Mouse (Mus musculus) gastrocnemius, adult 2 months (tissue): Measurements from ENCODE around the gene Arhgef7. TPM values are rescaled to one million over a fixed set of nuclear protein-coding genes. Genes with fewer than 3 reads are reported as not detected.

Source experiments
- DNase-seq: peaks from one replicate; pipeline ENCODE4 v3.0.0; 2022
- H3K27ac ChIP-seq: fragments of 200-600 bp; 2 replicates; pipeline ENCODE4 v1.8.1; 2022; ENCODE audit warnings: mild to moderate bottlenecking
- H3K4me3 ChIP-seq: fragments of 200-600 bp; 2 replicates; pipeline ENCODE4 v1.8.1; 2022; ENCODE audit warnings: mild to moderate bottlenecking, moderate library complexity
- CTCF ChIP-seq: fragments of 200-600 bp; IDR thresholded peaks from 2 replicates; pipeline ENCODE4 v1.8.1; 2022; ENCODE audit warnings: antibody characterized with exemption, mild to moderate bottlenecking, moderate library complexity
- intact Hi-C: fragments of 180-260 bp; cut with DNase I; formaldehyde crosslinking; loops from one replicate; pipeline ENCODE4 v1.15.1; 2025
- total RNA-seq, 2 experiments: library from RNA; stranded (reverse); gene quantifications; 2 replicates each; pipeline ENCODE4 v1.2.3; 2021

The Arhgef7 gene
- total RNA-seq, 2 experiments from 2014 or later: 30.3 to 50.9 TPM

DNA sequence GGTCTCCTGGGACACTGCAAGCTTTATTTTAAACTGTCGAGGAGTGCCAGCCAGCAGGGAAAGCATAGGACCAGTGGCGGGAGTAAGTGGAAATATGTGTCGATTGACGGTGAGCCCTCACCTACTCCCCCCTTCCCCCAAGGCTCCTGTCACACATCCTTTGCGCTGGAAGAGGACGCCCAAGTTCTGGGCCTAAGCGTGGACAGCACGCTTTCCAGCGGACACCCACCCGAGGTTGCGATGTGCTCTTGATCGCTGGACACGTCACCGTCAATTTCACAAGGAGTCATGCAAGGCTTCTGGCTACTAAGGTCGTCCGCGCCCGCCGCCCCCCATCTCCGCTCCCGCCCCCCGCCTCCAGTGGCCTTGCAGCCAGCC is 259 bp upstream of the Arhgef7 start:
- TF ChIP-seq CTCF: no peak
- intact Hi-C loops: no loop called here

DNA sequence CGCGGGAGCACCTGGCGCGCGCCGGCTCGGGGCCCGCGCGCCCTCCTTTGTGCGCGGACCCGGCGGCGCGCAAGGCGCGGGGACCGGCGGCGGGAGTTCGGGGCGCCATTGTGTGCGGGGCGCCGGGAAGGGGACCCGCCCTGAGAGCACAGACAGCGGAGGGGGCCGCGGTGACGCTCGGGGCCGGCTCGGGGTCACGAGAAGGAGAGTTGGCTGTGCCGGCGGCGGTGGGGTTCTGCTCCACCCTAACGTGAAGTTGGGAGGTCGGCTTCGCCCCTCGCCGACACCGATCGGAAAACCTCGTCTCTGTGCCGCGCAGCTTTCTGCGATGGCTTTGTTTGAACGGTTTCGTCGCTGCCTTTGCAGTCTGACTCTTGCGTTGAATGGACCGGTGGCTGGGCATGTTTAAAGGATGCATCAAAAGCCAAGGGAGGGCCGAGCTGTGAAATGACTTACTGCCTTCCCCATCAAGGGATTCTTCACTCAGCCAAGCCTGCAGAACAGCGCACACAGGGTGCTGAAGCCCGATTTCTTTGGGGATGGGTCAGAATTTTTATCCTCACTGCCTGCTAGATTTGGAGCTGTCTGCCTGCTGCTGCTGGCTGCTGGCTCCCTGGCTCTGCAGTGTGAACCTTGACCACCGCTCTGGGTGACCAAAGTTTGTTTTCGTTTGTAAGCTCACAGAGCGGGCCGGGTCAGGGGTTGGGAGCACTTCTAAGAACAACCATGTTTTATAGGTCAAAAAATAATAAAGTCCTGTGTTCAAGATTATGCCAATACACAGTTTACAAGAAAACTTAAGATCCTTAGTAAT is 1.2 kb downstream of the Arhgef7 start:
- intact Hi-C loops: no loop called here
- H3K27ac ChIP-seq: peak overlapping the region; percentile 86
- peak overlapping the region; percentile 81 for H3K4me3 ChIP-seq
- TF ChIP-seq CTCF: no peak
- peak; percentile 43 for DNase-seq

More for the DNA sequence above, 259 bp upstream of the Arhgef7 start:
- H3K4me3 ChIP-seq: peak overlapping the region; percentile 81
- DNase-seq: no peak
- peak overlapping the region; percentile 77 for H3K27ac ChIP-seq

DNA sequence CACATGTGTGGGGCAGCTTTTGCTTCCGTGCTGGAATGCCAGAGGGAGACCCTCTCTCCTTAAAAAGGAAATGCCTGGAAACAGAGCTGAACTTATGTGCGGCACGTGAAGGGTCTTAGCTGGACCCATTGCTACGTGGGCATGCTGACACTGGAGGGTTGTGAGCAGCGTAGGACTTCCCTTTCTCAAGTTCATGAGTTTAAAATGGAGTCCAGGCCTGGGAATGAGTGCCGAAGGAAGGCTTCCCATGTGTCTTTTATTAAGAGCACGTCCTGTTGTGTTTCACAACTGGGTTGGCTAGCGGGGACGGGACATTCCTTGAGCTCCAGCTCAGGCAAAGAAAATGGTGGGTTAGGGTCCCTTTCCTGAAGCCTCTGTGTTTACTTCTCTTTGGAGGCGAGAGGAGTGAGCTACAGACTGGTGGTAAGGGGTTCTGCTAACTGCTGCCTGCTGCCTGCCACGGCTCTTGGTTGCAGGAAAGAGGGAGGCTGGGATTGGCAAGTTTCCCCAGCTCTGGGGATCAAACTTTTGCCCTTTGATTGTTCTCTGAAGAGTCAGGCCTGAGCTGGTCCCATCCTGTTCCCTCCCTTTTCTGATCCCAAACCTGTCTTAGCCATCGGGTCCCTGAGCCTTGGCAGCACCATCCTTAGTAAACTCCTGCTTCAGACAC is 2.9 kb downstream of the Arhgef7 start:
- intact Hi-C loops: no loop called here
- Histone ChIP-seq H3K4me3 (no peak overlapping the region; the same call in 1 of the 2 replicates), H3K27ac (no peak overlapping the region)
- no peak for DNase-seq
- TF ChIP-seq CTCF: no peak

DNA sequence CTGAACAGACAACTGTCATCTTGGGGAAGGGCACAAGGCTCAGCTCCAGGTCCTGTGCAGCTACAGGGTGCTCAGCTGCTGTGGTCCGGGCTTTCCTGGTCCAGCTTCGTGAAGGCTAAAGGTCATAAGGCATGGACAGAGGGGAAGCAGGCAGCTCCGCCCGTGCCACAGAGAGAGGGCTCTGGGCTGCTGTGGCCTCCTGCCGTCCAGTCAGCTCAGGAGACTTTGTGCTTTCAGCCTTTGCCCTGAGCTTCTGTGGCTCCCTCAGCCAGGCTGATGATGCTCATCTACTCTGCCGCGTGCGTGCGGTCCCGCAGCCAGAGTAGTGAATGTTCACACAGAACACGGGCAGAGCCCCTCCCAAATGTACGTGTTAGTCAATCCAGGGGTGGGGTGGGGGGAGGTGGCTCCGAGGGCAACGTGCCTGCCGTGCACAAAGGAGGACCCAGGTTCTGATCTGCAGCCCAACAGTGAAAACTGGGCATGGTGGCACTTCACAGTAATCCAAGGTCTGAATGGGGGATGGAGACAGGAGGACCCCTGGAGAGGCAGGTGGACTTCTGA is 8.2 kb downstream of the Arhgef7 start:
- H3K27ac ChIP-seq: no peak overlapping the region
- no peak overlapping the region for H3K4me3 ChIP-seq
- TF ChIP-seq CTCF: no peak
- no peak for DNase-seq
- intact Hi-C loops: no loop called here

DNA sequence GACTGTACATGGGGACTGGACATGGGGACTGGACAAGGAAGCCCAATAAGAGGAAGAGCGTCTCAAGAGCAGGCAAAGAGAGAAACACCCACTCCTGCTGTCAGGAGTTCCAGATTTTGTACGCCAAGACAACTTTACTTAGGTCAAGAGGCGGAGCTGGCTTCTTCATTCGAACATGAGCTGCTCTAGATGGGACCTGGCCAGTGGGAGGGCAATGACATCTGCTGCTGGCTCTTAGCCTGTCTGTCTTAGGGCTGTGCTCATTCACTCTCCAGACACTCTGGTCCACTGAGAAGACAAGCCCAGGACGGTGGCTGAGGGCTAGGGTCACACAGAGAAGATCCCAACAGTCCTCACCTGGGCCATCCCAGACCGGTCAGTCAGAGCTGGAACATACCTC is 9.6 kb downstream of the Arhgef7 start:
- no peak for TF ChIP-seq CTCF
- peak overlapping the region; percentile 78 for H3K27ac ChIP-seq
- peak; percentile 77 for DNase-seq
- intact Hi-C loops: no loop called here
- H3K4me3 ChIP-seq: no peak overlapping the region

DNA sequence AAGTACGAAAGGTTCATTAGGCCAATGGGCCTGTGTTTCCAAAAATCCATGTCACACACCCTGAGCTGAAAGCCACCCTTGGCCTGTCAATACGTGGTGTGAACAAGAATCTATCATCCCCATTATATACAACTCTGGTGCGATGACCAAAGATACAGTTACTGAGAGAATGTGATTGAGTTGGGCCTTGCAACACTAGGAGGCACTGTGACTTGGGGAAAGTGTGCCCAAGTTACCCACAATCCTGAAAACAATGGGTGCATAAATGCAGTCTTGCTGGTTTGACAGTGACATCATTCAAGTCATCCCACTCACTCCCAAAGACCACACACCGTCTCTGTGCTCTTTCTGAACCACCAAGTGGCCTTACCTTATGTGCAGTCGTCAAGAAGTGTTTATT is 11.6 kb downstream of the Arhgef7 start:
- no peak for DNase-seq
- Histone ChIP-seq H3K27ac (no peak overlapping the region), H3K4me3 (no peak overlapping the region)
- intact Hi-C loops: no loop called here
- TF ChIP-seq CTCF: no peak

DNA sequence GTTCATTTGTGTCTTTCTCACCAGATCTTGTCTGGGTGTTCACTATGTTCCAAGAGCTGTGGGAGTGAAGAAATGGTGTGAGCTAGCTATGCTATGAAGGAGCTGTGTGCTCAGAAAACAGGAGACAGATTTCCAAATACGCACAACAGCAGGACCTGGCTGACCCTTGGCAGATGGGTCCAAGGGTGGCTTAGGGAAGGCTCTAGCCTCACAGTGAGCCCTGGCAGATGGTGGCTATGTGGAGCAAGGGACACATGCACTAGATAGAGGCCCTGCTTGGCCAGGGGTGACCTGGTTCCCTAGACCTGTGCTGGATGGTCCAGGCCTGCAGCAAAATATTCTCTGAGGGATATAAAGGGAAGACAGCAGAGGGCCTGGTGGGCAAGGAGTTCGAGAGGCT is 13.3 kb downstream of the Arhgef7 start:
- intact Hi-C loops: no loop called here

DNA sequence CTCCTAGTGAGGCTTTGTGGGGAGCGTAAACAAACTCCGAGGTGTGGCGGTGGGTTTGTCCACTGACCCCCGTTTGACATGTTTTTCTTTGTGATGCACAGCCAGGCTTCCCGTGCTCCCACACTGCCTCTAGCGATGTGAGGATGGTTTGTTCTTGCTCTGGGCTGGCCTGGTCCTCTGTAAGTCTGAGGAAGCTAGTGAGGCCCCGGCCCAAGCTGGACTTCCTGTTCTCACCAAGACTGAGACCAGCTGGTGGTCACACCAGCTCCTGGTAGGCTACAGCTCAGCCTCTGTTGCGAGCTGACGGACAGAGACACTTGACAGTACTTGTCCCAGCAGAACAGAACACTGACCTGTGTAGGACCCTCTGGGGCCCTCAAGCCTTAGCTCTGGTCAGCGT is 16.1 kb downstream of the Arhgef7 start:
- intact Hi-C loops: no loop called here
- DNase-seq: no peak
- H3K27ac ChIP-seq: peak overlapping the region; percentile 43
- no peak for TF ChIP-seq CTCF
- H3K4me3 ChIP-seq: no peak overlapping the region

More for the DNA sequence above, 13.3 kb downstream of the Arhgef7 start:
- DNase-seq: no peak
- TF ChIP-seq CTCF: no peak
- no peak overlapping the region for H3K4me3 ChIP-seq
- no peak overlapping the region for H3K27ac ChIP-seq

DNA sequence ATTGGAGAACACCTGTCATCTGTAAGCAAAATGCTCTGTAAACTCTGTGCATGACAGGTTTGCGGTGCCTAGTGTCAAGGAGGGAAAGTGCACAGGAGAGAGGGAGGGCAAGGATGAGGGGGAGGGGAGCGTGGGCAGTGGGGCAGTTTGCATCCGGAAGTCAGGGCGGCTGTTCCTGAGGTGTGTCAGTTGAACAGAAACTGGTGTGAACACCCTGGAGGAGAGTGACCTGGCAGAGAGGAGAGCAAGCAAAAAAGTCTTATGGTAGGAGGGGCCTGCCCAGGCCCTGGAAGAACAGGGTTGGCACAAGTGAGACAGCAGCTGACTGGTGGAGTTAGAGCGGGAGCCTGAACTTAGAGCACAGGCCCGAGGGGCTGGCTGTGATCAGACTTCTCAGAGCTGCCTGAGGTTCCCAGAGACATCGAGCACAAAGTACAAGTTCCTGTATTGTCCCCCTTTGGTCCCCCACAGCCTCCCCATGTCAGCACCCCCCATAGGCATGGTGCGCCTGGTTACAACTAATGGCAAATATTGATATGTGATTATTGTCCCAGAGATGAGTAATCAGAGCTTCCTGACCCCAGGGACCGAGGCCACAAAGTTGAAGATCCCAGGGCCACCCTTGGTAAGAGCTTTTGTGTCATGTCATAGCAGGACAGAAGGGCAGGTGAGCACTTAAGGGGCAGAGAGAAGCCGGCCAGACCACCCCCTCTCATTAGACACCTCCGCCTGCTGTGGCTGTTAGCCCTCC is 19.5 kb downstream of the Arhgef7 start:
- intact Hi-C loops: no loop called here
- DNase-seq: no peak
- H3K4me3 ChIP-seq: no peak overlapping the region
- TF ChIP-seq CTCF: no peak
- H3K27ac ChIP-seq: peak overlapping the region; percentile 63

DNA sequence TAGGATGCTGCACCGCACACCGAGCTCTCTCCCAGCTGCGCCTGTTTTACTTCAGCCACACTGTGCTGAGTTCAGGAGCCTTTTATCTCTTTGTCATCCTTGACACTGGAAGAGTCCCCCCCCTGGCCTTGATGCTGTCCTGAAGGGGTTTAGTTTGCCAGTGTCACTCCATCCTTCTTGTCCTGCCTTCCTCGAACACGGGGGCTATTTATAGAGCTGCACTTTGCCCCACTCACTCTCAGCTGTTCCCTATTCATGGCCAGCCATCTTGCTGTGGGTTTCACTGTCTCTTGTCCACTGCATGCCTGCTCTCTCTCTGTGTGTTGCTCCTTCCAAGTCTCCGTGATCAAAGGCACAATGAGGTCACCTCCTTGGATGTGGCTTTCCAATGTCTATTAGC is 22.0 kb downstream of the Arhgef7 start:
- DNase-seq: no peak
- TF ChIP-seq CTCF: no peak
- intact Hi-C loops: no loop called here
- Histone ChIP-seq H3K4me3 (no peak overlapping the region), H3K27ac (peak overlapping the region; percentile 66)

DNA sequence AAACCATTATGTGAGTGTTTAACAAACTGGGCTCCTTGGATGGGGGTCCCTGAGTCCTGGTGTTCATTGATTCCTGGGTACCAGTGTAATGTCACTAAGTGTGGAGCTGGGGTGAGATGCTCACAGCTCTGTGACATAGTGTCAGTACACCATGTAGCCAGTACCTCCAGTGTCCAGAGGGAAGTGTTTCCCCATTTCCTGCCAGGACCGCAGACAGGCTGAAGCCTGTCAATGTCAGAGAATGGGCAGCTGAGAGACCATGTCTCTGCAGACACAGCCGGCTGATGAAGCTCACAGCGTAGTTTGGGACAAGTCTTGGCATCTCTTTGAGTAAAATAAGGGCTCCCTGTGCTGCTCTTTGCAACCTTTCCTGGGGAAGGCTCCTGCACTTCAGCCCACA is 24.8 kb downstream of the Arhgef7 start:
- no peak overlapping the region; the same call in 1 of the 2 replicates for H3K27ac ChIP-seq
- H3K4me3 ChIP-seq: no peak overlapping the region
- intact Hi-C loops: loop anchor here (5.0 kb wide), 1 partner anchor 35 kb away; no protein-coding TSS in a partner anchor
- no peak for DNase-seq
- TF ChIP-seq CTCF: no peak

DNA sequence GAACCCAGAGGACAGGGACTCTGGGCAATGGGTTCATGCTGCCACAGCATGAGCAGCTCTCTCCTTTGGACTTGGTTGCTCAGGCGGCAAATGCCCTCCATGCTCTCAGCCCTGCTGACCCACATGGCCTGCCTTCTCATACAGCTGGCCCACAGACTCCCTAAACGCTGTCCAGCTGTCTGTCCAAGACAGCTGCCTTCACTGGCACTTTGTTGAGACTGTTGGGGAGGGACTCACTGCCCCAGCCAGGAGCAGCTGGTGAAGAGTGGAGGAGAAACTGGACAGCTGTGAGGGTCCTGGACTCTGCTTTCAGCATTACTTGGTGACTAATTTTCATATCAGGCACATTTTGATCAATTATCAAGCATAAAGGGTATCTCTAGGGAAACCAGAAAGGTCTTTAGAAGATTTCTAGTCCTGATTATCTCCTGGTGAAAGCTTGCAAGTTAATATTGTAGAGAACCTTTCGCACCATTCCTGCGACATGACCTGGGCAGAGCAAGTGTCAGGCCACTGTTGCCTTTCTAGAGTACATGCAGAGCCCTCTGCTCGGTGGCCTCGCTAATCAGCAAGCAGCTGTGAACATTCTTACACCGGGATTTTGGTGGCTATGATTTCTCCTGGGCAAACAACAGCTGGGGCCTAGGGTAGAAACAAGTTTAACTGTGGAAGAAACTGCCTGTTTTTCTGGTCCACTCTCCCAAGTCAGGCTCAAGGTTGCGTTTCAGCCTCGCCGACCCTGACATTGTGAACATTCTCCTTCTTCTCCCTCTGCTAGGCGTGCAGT is 25.8 kb downstream of the Arhgef7 start:
- no peak overlapping the region for H3K4me3 ChIP-seq
- no peak for DNase-seq
- intact Hi-C loops: loop anchor here (5.0 kb wide), 1 partner anchor 34 kb away; no protein-coding TSS in a partner anchor
- H3K27ac ChIP-seq: peak overlapping the region; percentile 20
- no peak for TF ChIP-seq CTCF
